Mouse (Mus musculus): ENCODE measurements around the gene Ifi204. TPM values are rescaled to one million over a fixed set of nuclear protein-coding genes. Genes with fewer than 3 reads are reported as not detected.

The Ifi204 gene
- 0.22 TPM in 1 of 2 replicates, not detected in the other for polyA plus RNA-seq (2012)

GRCm38 (mm10) chr1:173766848-173767617 is at the start of gene Ifi204:
Gene Ifi204, minus strand, starts transcription at chr1:173766943.

GRCm38 (mm10) chr1:173741656-173742055 is 25.1 kb downstream of the Ifi204 start, which contains the start of gene Ifi207:
Gene Ifi207, minus strand, starts transcription at chr1:173741747.

Other genes with a start within 250 kb of the Ifi204 start
- gene Ifi214, start 231.0 kb downstream of the Ifi204 start, polyA plus RNA-seq (2012): not detected in 2 replicates
- 0.07 and 0.08 TPM in 2 replicates for gene Ifi213, start 167.7 kb downstream of the Ifi204 start, polyA plus RNA-seq (2012)
- 1.7 and 5.1 TPM in 2 replicates for gene Ifi209, start 136.0 kb downstream of the Ifi204 start, polyA plus RNA-seq (2012)
- gene Ifi208, start 93.3 kb downstream of the Ifi204 start, polyA plus RNA-seq (2012): 0.06 and 0.11 TPM in 2 replicates
- 0.41 TPM in 2 replicates for gene Ifi207, start 25.2 kb downstream of the Ifi204 start, polyA plus RNA-seq (2012)
- 1.6 and 3.6 TPM in 2 replicates for gene Ifi211, start 146.1 kb upstream of the Ifi204 start, polyA plus RNA-seq (2012)
- gene Mndal, start 175.5 kb upstream of the Ifi204 start, polyA plus RNA-seq (2012): 22.6 and 23.7 TPM in 2 replicates
- 3.7 and 4.4 TPM in 2 replicates for gene Ifi203, start 175.7 kb upstream of the Ifi204 start, polyA plus RNA-seq (2012)
- not detected in 2 replicates for gene Ifi202b, start 215.8 kb upstream of the Ifi204 start, polyA plus RNA-seq (2012)

All from megakaryocyte-erythroid progenitor cell, adult 5 weeks (primary cell).